Mouse (Mus musculus) forebrain, embryonic 12.5 days (tissue): ENCODE measurements around the gene Fmr1. TPM values are rescaled to one million over a fixed set of nuclear protein-coding genes. Genes with fewer than 3 reads are reported as not detected.

Source experiments
- polyA plus RNA-seq: library from polyadenylated mRNA; unstranded; fragments of >200 nt; fragmentation: Nextera tagmentation; extraction: Ambion mirVana; gene quantifications from 2 replicates; pipeline ENCODE4 v1.2.1, GENCODE M21; 2016

Gene Fmr1
- polyA plus RNA-seq, 1 experiment from 2014 or later = 75.5 TPM

Other genes starting within 250 kb of the Fmr1 start
- gene Fmr1nb, start 83.3 kb downstream of the Fmr1 start, polyA plus RNA-seq = not detected in 2 replicates
- 2.5 and 4.2 TPM in 2 replicates for gene Gm14698, start 142.6 kb downstream of the Fmr1 start, polyA plus RNA-seq
- gene Gm6812, start 214.5 kb downstream of the Fmr1 start, polyA plus RNA-seq = not detected in 2 replicates